Mouse (Mus musculus): Measurements from ENCODE around the gene Dusp12. TPM values are rescaled to one million over a fixed set of nuclear protein-coding genes. Genes with fewer than 3 reads are reported as not detected.
A peak's percentile ranks its signal among the peaks of the same experiment; 100 is the strongest.

The Dusp12 gene
- polyA plus RNA-seq, 1 experiment from 2014 or later = 34.6 TPM

- Histone ChIP-seq H3K36me3 (no peaks in the 10 kb centered on the region), H3K27ac (replicated peaks) (no peak within 1 kb of the TSS), H3K9ac (replicated peaks) (no peak within 1 kb of the TSS), H3K27me3 (peaks cover 21% of the 10 kb centered on the region), H3K4me3 (no peak within 1 kb of the TSS), H3K9me3 (no peaks in the 10 kb centered on the region), H3K4me2 (replicated peaks) (no peak within 1 kb of the TSS), H3K4me1 (peaks cover 6% of the 10 kb centered on the region; the same call in 1 of the 2 replicates)
- no peak for ATAC-seq (ENCODE audit: low FRiP score, low read depth)
- WGBS = 70% methylated on average over 5 of the region's 5 CpGs
Measured at GRCm38 (mm10) chr1:170912891-170913615, 27.7 kb upstream of the Dusp12 start, which contains the start of gene Fcrlb. Gene Fcrlb (minus strand): TSS chr1:170912941.

GRCm38 (mm10) chr1:170911907-170912660 lies 26.7 kb upstream of the Dusp12 start:
- peaks cover 8% of the 10 kb centered on the region; the same call in 1 of the 2 replicates for H3K4me1 ChIP-seq
- peaks cover 31% of the 10 kb centered on the region for H3K27me3 ChIP-seq
- ATAC-seq (ENCODE audit: low FRiP score, low read depth) = no peak
- H3K27ac ChIP-seq (replicated peaks) = no peak overlapping the region
- no peaks in the 10 kb centered on the region for H3K9me3 ChIP-seq
- H3K4me2 ChIP-seq (replicated peaks) = no peak overlapping the region
- WGBS = 83% methylated on average over 11 of the region's 11 CpGs
- no peaks in the 10 kb centered on the region for H3K36me3 ChIP-seq
- no peak overlapping the region for H3K4me3 ChIP-seq
- no peak overlapping the region for H3K9ac ChIP-seq (replicated peaks)

- Histone ChIP-seq H3K36me3 (no peaks in the 10 kb centered on the region), H3K27me3 (peaks cover 60% of the 10 kb centered on the region), H3K4me3 (peak overlapping the region; percentile 62), H3K9me3 (no peaks in the 10 kb centered on the region), H3K9ac (replicated peaks) (no peak overlapping the region), H3K4me2 (replicated peaks) (peak overlapping the region; percentile 90), H3K4me1 (peaks cover 8% of the 10 kb centered on the region; the same call in 1 of the 2 replicates), H3K27ac (replicated peaks) (no peak overlapping the region)
- peak; percentile 70 for ATAC-seq (ENCODE audit: low FRiP score, low read depth)
- WGBS = 3% methylated on average over 21 of the region's 21 CpGs
Measured at GRCm38 (mm10) chr1:170908341-170908740, 23.0 kb upstream of the Dusp12 start.

GRCm38 (mm10) chr1:170907456-170908191 lies 22.3 kb upstream of the Dusp12 start:
- Histone ChIP-seq H3K36me3 (no peaks in the 10 kb centered on the region), H3K4me1 (peaks cover 8% of the 10 kb centered on the region; the same call in 1 of the 2 replicates), H3K4me3 (peak overlapping the region; percentile 62), H3K4me2 (replicated peaks) (peak overlapping the region; percentile 90), H3K9me3 (no peaks in the 10 kb centered on the region), H3K9ac (replicated peaks) (peak overlapping the region; percentile 62), H3K27me3 (peaks cover 68% of the 10 kb centered on the region), H3K27ac (replicated peaks) (no peak overlapping the region)
- ATAC-seq (ENCODE audit: low FRiP score, low read depth) = peak; percentile 69
- under 1% methylated on average over 70 of the region's 71 CpGs for WGBS

- 20% methylated on average over 11 of the region's 11 CpGs for WGBS
- no peak overlapping the region for H3K27ac ChIP-seq (replicated peaks)
- peak overlapping the region; percentile 62 for H3K4me3 ChIP-seq
- no peaks in the 10 kb centered on the region for H3K9me3 ChIP-seq
- H3K9ac ChIP-seq (replicated peaks) = peak overlapping the region; percentile 62; the same call in 1 of the 2 replicates
- H3K4me1 ChIP-seq = peaks cover 8% of the 10 kb centered on the region; the same call in 1 of the 2 replicates
- no peaks in the 10 kb centered on the region for H3K36me3 ChIP-seq
- H3K4me2 ChIP-seq (replicated peaks) = peak overlapping the region; percentile 90
- H3K27me3 ChIP-seq = peaks cover 72% of the 10 kb centered on the region
- no peak for ATAC-seq (ENCODE audit: low FRiP score, low read depth)
Measured at GRCm38 (mm10) chr1:170907111-170907455, 21.7 kb upstream of the Dusp12 start.

GRCm38 (mm10) chr1:170903485-170903884 lies 18.1 kb upstream of the Dusp12 start:
- WGBS = 84% methylated on average over 5 of the region's 5 CpGs
- H3K4me1 ChIP-seq = peaks cover 7% of the 10 kb centered on the region; the same call in 1 of the 2 replicates
- peaks cover 60% of the 10 kb centered on the region for H3K27me3 ChIP-seq
- no peaks in the 10 kb centered on the region for H3K9me3 ChIP-seq
- H3K27ac ChIP-seq (replicated peaks) = no peak overlapping the region
- H3K4me2 ChIP-seq (replicated peaks) = no peak overlapping the region
- H3K9ac ChIP-seq (replicated peaks) = no peak overlapping the region
- no peak for ATAC-seq (ENCODE audit: low FRiP score, low read depth)
- no peaks in the 10 kb centered on the region for H3K36me3 ChIP-seq
- no peak overlapping the region for H3K4me3 ChIP-seq

- Histone ChIP-seq H3K36me3 (no peaks in the 10 kb centered on the region), H3K27ac (replicated peaks) (no peak overlapping the region), H3K4me1 (no peaks in the 10 kb centered on the region), H3K9ac (replicated peaks) (no peak overlapping the region), H3K4me3 (no peak overlapping the region), H3K27me3 (peaks cover 44% of the 10 kb centered on the region), H3K4me2 (replicated peaks) (peak overlapping the region; percentile 39), H3K9me3 (no peaks in the 10 kb centered on the region)
- WGBS = 30% methylated on average over 10 of the region's 10 CpGs
- ATAC-seq (ENCODE audit: low FRiP score, low read depth) = peak; percentile 54; the same call in 1 of the 2 replicates
Measured at GRCm38 (mm10) chr1:170901536-170902238, 16.3 kb upstream of the Dusp12 start.

GRCm38 (mm10) chr1:170900799-170901467 lies 15.6 kb upstream of the Dusp12 start:
- Histone ChIP-seq H3K4me2 (replicated peaks) (no peak overlapping the region), H3K9ac (replicated peaks) (no peak overlapping the region), H3K27me3 (peaks cover 36% of the 10 kb centered on the region), H3K9me3 (no peaks in the 10 kb centered on the region), H3K4me1 (no peaks in the 10 kb centered on the region), H3K4me3 (no peak overlapping the region), H3K27ac (replicated peaks) (no peak overlapping the region), H3K36me3 (no peaks in the 10 kb centered on the region)
- 0 out of 2 replicates have a peak, but pooled peaks have one; percentile 19 for ATAC-seq (ENCODE audit: low FRiP score, low read depth)
- 38% methylated on average over 10 of the region's 10 CpGs for WGBS

- H3K27me3 ChIP-seq = peaks cover 17% of the 10 kb centered on the region
- no peaks in the 10 kb centered on the region for H3K9me3 ChIP-seq
- H3K4me1 ChIP-seq = no peaks in the 10 kb centered on the region
- H3K36me3 ChIP-seq = no peaks in the 10 kb centered on the region
- no peak overlapping the region for H3K9ac ChIP-seq (replicated peaks)
- 81% methylated on average over 16 of the region's 16 CpGs for WGBS
- H3K4me2 ChIP-seq (replicated peaks) = no peak overlapping the region
- no peak overlapping the region for H3K27ac ChIP-seq (replicated peaks)
- ATAC-seq (ENCODE audit: low FRiP score, low read depth) = no peak
- no peak overlapping the region for H3K4me3 ChIP-seq
Measured at GRCm38 (mm10) chr1:170898413-170899075, 13.2 kb upstream of the Dusp12 start.

GRCm38 (mm10) chr1:170896651-170897281 lies 11.4 kb upstream of the Dusp12 start:
- no peak overlapping the region for H3K4me3 ChIP-seq
- WGBS = 81% methylated on average over 5 of the region's 5 CpGs

More at GRCm38 (mm10) chr1:170896651-170897281, 11.4 kb upstream of the Dusp12 start:
- no peak overlapping the region for H3K4me2 ChIP-seq (replicated peaks)
- H3K36me3 ChIP-seq = no peaks in the 10 kb centered on the region
- no peaks in the 10 kb centered on the region for H3K4me1 ChIP-seq
- ATAC-seq (ENCODE audit: low FRiP score, low read depth) = no peak
- no peak overlapping the region for H3K9ac ChIP-seq (replicated peaks)
- H3K9me3 ChIP-seq = no peaks in the 10 kb centered on the region
- no peak overlapping the region for H3K27ac ChIP-seq (replicated peaks)
- H3K27me3 ChIP-seq = peaks cover 2% of the 10 kb centered on the region; the same call in 1 of the 2 replicates

All from midbrain, embryonic 12.5 days (tissue).